Mouse (Mus musculus): ENCODE measurements around the gene Ezh2. TPM values are rescaled to one million over a fixed set of nuclear protein-coding genes. Genes with fewer than 3 reads are reported as not detected.

Ezh2 gene
- total RNA-seq, 2 experiments from 2014 or later = 19.7 to 22.0 TPM

- no peak for DNase-seq
Measured at GRCm38 (mm10) chr6:47535333-47535732, 59.8 kb downstream of the Ezh2 start.

GRCm38 (mm10) chr6:47532547-47532946, 62.6 kb downstream of the Ezh2 start:
- no peak for DNase-seq

- DNase-seq = no peak
Measured at GRCm38 (mm10) chr6:47527655-47528054, 67.5 kb downstream of the Ezh2 start.

- DNase-seq = no peak
Measured at GRCm38 (mm10) chr6:47527129-47527528, 68.0 kb downstream of the Ezh2 start.

GRCm38 (mm10) chr6:47526446-47526845, 68.7 kb downstream of the Ezh2 start:
- DNase-seq = no peak

GRCm38 (mm10) chr6:47525041-47525440, 70.1 kb downstream of the Ezh2 start:
- DNase-seq = no peak

- DNase-seq = peak in 1 of 2 experiments; percentile 10
Measured at GRCm38 (mm10) chr6:47522431-47522830, 72.7 kb downstream of the Ezh2 start.

- no peak for DNase-seq
Measured at GRCm38 (mm10) chr6:47520030-47520429, 75.1 kb downstream of the Ezh2 start.

GRCm38 (mm10) chr6:47494562-47494961, 100.6 kb downstream of the Ezh2 start:
- DNase-seq = no peak

GRCm38 (mm10) chr6:47482027-47482426, 113.1 kb downstream of the Ezh2 start:
- no peak for DNase-seq

Other genes with a start within 250 kb of the Ezh2 start
- gene Cul1, start 141.9 kb downstream of the Ezh2 start, total RNA-seq (2021) = 100 to 1,000 TPM; 102 to 106 TPM
- gene Pdia4, start 218.1 kb upstream of the Ezh2 start, total RNA-seq (2021) = 10 to 100 TPM; 93.8 to 97.5 TPM
- gene Zfp786, start 235.5 kb upstream of the Ezh2 start, total RNA-seq (2021) = 1 to 10 TPM in 1 of 2 experiments, under 1 TPM in 1; 0.83 to 1.4 TPM
- gene Zfp398, start 240.3 kb upstream of the Ezh2 start, total RNA-seq (2021) = 10 to 100 TPM in 1 of 2 experiments, 1 to 10 TPM in 1; 9.9 to 13.3 TPM

Data from adrenal gland, postnatal 36 days (tissue).